Mouse (Mus musculus): Measurements from ENCODE around the gene Lad1. TPM values are rescaled to one million over a fixed set of nuclear protein-coding genes. Genes with fewer than 3 reads are reported as not detected.

Gene Lad1
- polyA plus RNA-seq (2012) = 0.02 and 0.09 TPM in 2 replicates

GRCm38 (mm10) chr1:135818481-135819086 lies at the start of gene Lad1:
Gene Lad1, plus strand, starts transcription at chr1:135818598.

GRCm38 (mm10) chr1:135778780-135779535 lies 39.4 kb upstream of the Lad1 start, which contains the start of gene Tnni1:
Gene Tnni1, plus strand, starts transcription at chr1:135779434.

GRCm38 (mm10) chr1:135835716-135836483 lies 17.5 kb downstream of the Lad1 start, which contains the start of gene Tnnt2:
Gene Tnnt2, plus strand, starts transcription at chr1:135836354.

Other genes with a start within 250 kb of the Lad1 start
- gene Nav1, start 211.3 kb upstream of the Lad1 start, polyA plus RNA-seq (2012) = 8.8 and 10.4 TPM in 2 replicates
- 90.5 and 110 TPM in 2 replicates for gene Csrp1, start 98.5 kb upstream of the Lad1 start, polyA plus RNA-seq (2012)
- 2.9 and 3.8 TPM in 2 replicates for gene Phlda3, start 52.5 kb upstream of the Lad1 start, polyA plus RNA-seq (2012)
- 0.30 and 0.36 TPM in 2 replicates for gene Tnni1, start 39.2 kb upstream of the Lad1 start, polyA plus RNA-seq (2012)
- gene Tnnt2, start 17.8 kb downstream of the Lad1 start, polyA plus RNA-seq (2012) = not detected in 2 replicates
- gene Pkp1, start 100.6 kb downstream of the Lad1 start, polyA plus RNA-seq (2012) = not detected in 2 replicates
- not detected in 2 replicates for gene Igfn1, start 187.7 kb downstream of the Lad1 start, polyA plus RNA-seq (2012)
- gene Tmem9, start 189.6 kb downstream of the Lad1 start, polyA plus RNA-seq (2012) = 16.8 and 27.9 TPM in 2 replicates
- gene Ascl5, start 232.2 kb downstream of the Lad1 start, polyA plus RNA-seq (2012) = 0.13 TPM in 1 of 2 replicates, not detected in the other
- gene Cacna1s, start 234.2 kb downstream of the Lad1 start, polyA plus RNA-seq (2012) = 0.06 and 0.22 TPM in 2 replicates

All from megakaryocyte-erythroid progenitor cell, adult 5 weeks (primary cell).